Comparison of ENCODE assay signal across 15 mouse cellular contexts in genomic region chr2:66117686-66118085, GRCm38 (mm10). TPM values are rescaled to one million over a fixed set of nuclear protein-coding genes. Genes with fewer than 3 reads are reported as not detected.
DNase-seq lines count a peak whose midpoint lies in the region; ATAC-seq and TF ChIP-seq lines count a peak whose summit lies in the region.
"Had no signal": no experiment of that assay in that cellular context is flagged by ENCODE, and none has a peak within 500 bp of the region (broad histone marks: within the 10 kb centered on the region; RNA-seq: fewer than 3 reads in every experiment).

No protein-coding gene starts in this region.

- TF ChIP-seq POLR2A in heart, adult 2 months (IDR thresholded peaks at IDR 0.05; ENCODE audit: insufficient read depth, low read depth, low read length), result no peak

- H3K27ac ChIP-seq in heart, adult 2 months, result no peak overlapping the region
- 0 out of 2 replicates have a peak overlapping the region, but pooled peaks have one; percentile 2 for H3K27ac ChIP-seq in limb, embryonic 12.5 days
- no peak overlapping the region for H3K27ac ChIP-seq in limb, embryonic 10.5 days
- H3K27ac ChIP-seq: liver, embryonic 15.5 days; macrophage; stomach, embryonic 15.5 days had no signal

- no peak for ATAC-seq in limb, embryonic 12.5 days (ENCODE audit: insufficient number of reproducible peaks, insufficient read depth, low FRiP score, low TSS enrichment, low read depth)

- H3K27me3 ChIP-seq in heart, adult 2 months (ENCODE audit: control insufficient read depth, insufficient read depth, low read length), result no peaks in the 10 kb centered on the region
- peaks cover 6% of the 10 kb centered on the region for H3K27me3 ChIP-seq in limb, embryonic 12.5 days
- H3K27me3 ChIP-seq in limb, embryonic 10.5 days (ENCODE audit: low read depth, poor library complexity, severe bottlenecking), result peaks cover 9% of the 10 kb centered on the region
- H3K27me3 ChIP-seq: stomach, embryonic 15.5 days had no signal

- TF ChIP-seq EP300 in heart, adult 2 months (IDR thresholded peaks at IDR 0.05; ENCODE audit: insufficient read depth, low read depth, low read length), result no peak

- H3K4me2 ChIP-seq in limb, embryonic 12.5 days, result no peak overlapping the region
- H3K4me2 ChIP-seq: liver, embryonic 15.5 days; stomach, embryonic 15.5 days had no signal

- no peaks in the 10 kb centered on the region for H3K79me2 ChIP-seq in heart, adult 2 months (replicated peaks; ENCODE audit: control insufficient read depth, insufficient read depth, low read length)

- no peaks in the 10 kb centered on the region for H3K36me3 ChIP-seq in heart, adult 2 months (ENCODE audit: control insufficient read depth, insufficient read depth, low read length)
- H3K36me3 ChIP-seq in limb, embryonic 12.5 days, result no peaks in the 10 kb centered on the region
- no peaks in the 10 kb centered on the region for H3K36me3 ChIP-seq in limb, embryonic 10.5 days
- H3K36me3 ChIP-seq: liver, embryonic 15.5 days; stomach, embryonic 15.5 days had no signal

- TF ChIP-seq CTCF in heart, adult 2 months (IDR thresholded peaks at IDR 0.05), result no peak

- intact Hi-C loops in heart, adult 2 months (cut with DNase I), result no loop called here
- intact Hi-C loops in heart, postnatal 25 days (cut with DNase I), result no loop called here

- 69% methylated on average over 3 of the region's 3 CpGs for WGBS in heart, adult 2 months
- WGBS in limb, embryonic 12.5 days, result 37% methylated on average over 3 of the region's 3 CpGs
- WGBS in limb, embryonic 10.5 days, result 41% methylated on average over 3 of the region's 3 CpGs

- H3K9me3 ChIP-seq in limb, embryonic 12.5 days, result no peaks in the 10 kb centered on the region
- no peaks in the 10 kb centered on the region for H3K9me3 ChIP-seq in limb, embryonic 10.5 days (replicated peaks)
- H3K9me3 ChIP-seq: liver, embryonic 15.5 days; stomach, embryonic 15.5 days had no signal

- no peak overlapping the region for H3K9ac ChIP-seq in heart, adult 2 months (ENCODE audit: low read depth, low read length)
- no peak overlapping the region for H3K9ac ChIP-seq in limb, embryonic 12.5 days (replicated peaks)
- H3K9ac ChIP-seq: liver, embryonic 15.5 days; stomach, embryonic 15.5 days had no signal

- H3K4me1 ChIP-seq in heart, adult 2 months (ENCODE audit: control insufficient read depth, insufficient read depth, low read length), result no peaks in the 10 kb centered on the region
- peaks cover 5% of the 10 kb centered on the region; the same call in 1 of the 2 replicates for H3K4me1 ChIP-seq in limb, embryonic 12.5 days (replicated peaks)
- peaks cover 15% of the 10 kb centered on the region for H3K4me1 ChIP-seq in limb, embryonic 10.5 days
- H3K4me1 ChIP-seq: liver, embryonic 15.5 days; stomach, embryonic 15.5 days had no signal

- peak; percentile 7 for DNase-seq in adrenal gland, postnatal 10 days
- DNase-seq in adrenal gland, adult (ENCODE audit: inconsistent age in 2 of 2, low spot score in 1 of 2), result no peak
- peak; percentile 16 to 17 for DNase-seq in heart, adult 2 months
- no peak for DNase-seq in heart, postnatal 25 days (ENCODE audit: low spot score)
- DNase-seq in limb, embryonic 10.5 days (ENCODE audit: low spot score), result no peak
- DNase-seq in kidney, postnatal 36 days, result peak; percentile 82
- DNase-seq in right cerebral cortex, postnatal 10 days (ENCODE audit: low spot score in 2 of 2), result no peak
- DNase-seq: adrenal gland, adult 8-10 months; cerebellum, postnatal 36 days; layer of hippocampus, adult 9-11 months; midbrain, embryonic 14.5 days had no signal

- H3K4me3 ChIP-seq in heart, adult 2 months, result no peak overlapping the region
- H3K4me3 ChIP-seq in limb, embryonic 12.5 days (replicated peaks), result no peak overlapping the region
- no peak overlapping the region for H3K4me3 ChIP-seq in limb, embryonic 10.5 days
- H3K4me3 ChIP-seq: liver, embryonic 15.5 days; stomach, embryonic 15.5 days had no signal

RNA-seq across cellular contexts. Expression of gene Galnt3, which starts 7.1 kb away (rescaled TPM):
- 1 to 10 TPM in 1 of 2 experiments, under 1 TPM in 1; 0.76 to 1.4 TPM for total RNA-seq in adrenal gland, postnatal 10 days (2021)
- under 1 TPM in 1 of 2 experiments, not detected in 1; 0.13 TPM for total RNA-seq in heart, adult 2 months (2021)
- polyA plus RNA-seq in heart, adult 2 months (2012; rRNA removed), result 0.18 and 0.59 TPM in 2 replicates
- not detected for total RNA-seq in heart, postnatal 25 days (2021)
- polyA plus RNA-seq in limb, embryonic 12.5 days (2016; fragmentation: Nextera tagmentation; extraction: Ambion mirVana), result 2.5 and 3.4 TPM in 2 replicates
- 0.50 and 1.6 TPM in 2 replicates for polyA plus RNA-seq in limb, embryonic 10.5 days (2016; fragmentation: Nextera tagmentation; extraction: Ambion mirVana)

Comparison
In these comparisons a context has a peak if more than half of its experiments do, and no peak if none do; other contexts are left out.
1. DNase-seq: peak in adrenal gland, postnatal 10 days (single experiment), heart, adult 2 months (2 of 2) and kidney, postnatal 36 days (2 of 2); none in adrenal gland, adult (0 of 2), heart, postnatal 25 days (single experiment), limb, embryonic 10.5 days (single experiment) and right cerebral cortex, postnatal 10 days (0 of 2).